Mouse (Mus musculus) small intestine, adult 2 months (tissue): ENCODE measurements around the gene Dcaf17. TPM values are rescaled to one million over a fixed set of nuclear protein-coding genes. Genes with fewer than 3 reads are reported as not detected.
A peak's percentile ranks its signal among the peaks of the same experiment; 100 is the strongest.

ENCODE experiments used
- H3K27ac ChIP-seq: fragments of 200-500 bp; 2 replicates; pipeline ENCODE4 v1.5.1; 2012; ENCODE audit warnings: low read depth, low read length, control low read depth, inconsistent platforms; ENCODE audit not compliant: insufficient read depth
- H3K27me3 ChIP-seq: fragments of 200-500 bp; 2 replicates; pipeline ENCODE4 v1.6.1; 2012; ENCODE audit warnings: mild to moderate bottlenecking, moderate library complexity, low read length, inconsistent platforms; ENCODE audit not compliant: control insufficient read depth, insufficient read depth
- H3K36me3 ChIP-seq: fragments of 200-500 bp; 2 replicates; pipeline ENCODE4 v1.6.1; 2012; ENCODE audit warnings: mild to moderate bottlenecking, low read length, control low read depth, inconsistent platforms; ENCODE audit not compliant: control insufficient read depth, insufficient read depth
- H3K4me1 ChIP-seq: fragments of 200-500 bp; 2 replicates; pipeline ENCODE4 v1.6.1; 2012; ENCODE audit warnings: low read length, inconsistent platforms, mixed read lengths; ENCODE audit not compliant: control insufficient read depth, insufficient read depth, insufficient read length
- H3K4me3 ChIP-seq: fragments of 200-500 bp; 2 replicates; pipeline ENCODE4 v1.5.1; 2012; ENCODE audit warnings: low read depth, mild to moderate bottlenecking, control low read depth, inconsistent platforms, low read length, moderate library complexity
- CTCF ChIP-seq: fragments of 200-500 bp; IDR thresholded peaks from 2 replicates; pipeline ENCODE4 v1.5.1; 2012; ENCODE audit warnings: low read depth, mild to moderate bottlenecking, control low read depth, inconsistent platforms, low read length, moderate library complexity, mixed read lengths; ENCODE audit not compliant: insufficient replicate concordance, insufficient read length; ENCODE audit errors: extremely low read depth
- POLR2A ChIP-seq: fragments of 200-500 bp; IDR thresholded peaks from 2 replicates; pipeline ENCODE4 v1.6.1; 2012; ENCODE audit warnings: low read depth, mild to moderate bottlenecking, control low read depth, inconsistent platforms, low read length, moderate library complexity
- WGBS: fragments of 180-500 bp; shearing (Covaris S2); methylation state at CpG from one replicate; pipeline ENCODE4 v1.1.7; 2018; 5-methylcytosine and 5-hydroxymethylcytosine counted together
- polyA plus RNA-seq: library from polyadenylated mRNA; depleted of rRNA; stranded (reverse); fragments of >200 nt; gene quantifications from 2 replicates; pipeline ENCODE4 v1.2.3, GENCODE M21; 2012

Dcaf17 gene
- polyA plus RNA-seq, 1 experiment: 2.1 TPM

DNA sequence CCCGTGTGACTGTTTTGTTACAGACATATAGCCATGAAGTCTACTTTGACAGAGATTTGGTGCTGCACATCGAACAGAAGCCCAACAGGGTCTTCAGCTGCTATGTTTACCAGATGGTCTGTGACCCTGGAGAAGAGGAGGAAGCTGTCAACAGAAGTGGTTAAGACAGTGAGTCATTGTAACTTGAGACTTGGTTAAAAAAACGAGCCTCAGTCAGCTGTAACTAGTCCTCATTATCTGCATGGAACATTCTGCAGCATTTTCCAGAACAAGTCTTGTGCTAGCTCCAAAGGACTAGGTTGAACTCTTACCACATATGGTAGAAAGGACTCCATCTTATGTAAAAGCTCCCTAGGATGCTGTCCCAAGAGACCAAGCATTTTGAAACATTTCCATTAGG is 34.6 kb downstream of the Dcaf17 start:
- Histone ChIP-seq H3K27ac (no peak overlapping the region), H3K36me3 (peaks cover 42% of the 10 kb centered on the region), H3K4me3 (no peak overlapping the region), H3K4me1 (no peaks in the 10 kb centered on the region), H3K27me3 (no peaks in the 10 kb centered on the region)
- 74% methylated on average over 3 of the region's 3 CpGs for WGBS
- TF ChIP-seq POLR2A (no peak), CTCF (no peak)

- no peaks in the 10 kb centered on the region for H3K27me3 ChIP-seq
- 85% methylated on average over 4 of the region's 4 CpGs for WGBS
- no peak for TF ChIP-seq POLR2A
- TF ChIP-seq CTCF: peak; percentile 28; the same call in 1 of the 2 replicates
- H3K27ac ChIP-seq: no peak overlapping the region
- no peak overlapping the region for H3K4me3 ChIP-seq
- no peaks in the 10 kb centered on the region for H3K4me1 ChIP-seq
- peaks cover 42% of the 10 kb centered on the region for H3K36me3 ChIP-seq
Measured at GRCm38 (mm10) chr2:71090660-71091445, 35.7 kb downstream of the Dcaf17 start.

GRCm38 (mm10) chr2:71096170-71096569 is 41.0 kb downstream of the Dcaf17 start:
- 43% methylated on average over 7 of the region's 7 CpGs for WGBS

DNA sequence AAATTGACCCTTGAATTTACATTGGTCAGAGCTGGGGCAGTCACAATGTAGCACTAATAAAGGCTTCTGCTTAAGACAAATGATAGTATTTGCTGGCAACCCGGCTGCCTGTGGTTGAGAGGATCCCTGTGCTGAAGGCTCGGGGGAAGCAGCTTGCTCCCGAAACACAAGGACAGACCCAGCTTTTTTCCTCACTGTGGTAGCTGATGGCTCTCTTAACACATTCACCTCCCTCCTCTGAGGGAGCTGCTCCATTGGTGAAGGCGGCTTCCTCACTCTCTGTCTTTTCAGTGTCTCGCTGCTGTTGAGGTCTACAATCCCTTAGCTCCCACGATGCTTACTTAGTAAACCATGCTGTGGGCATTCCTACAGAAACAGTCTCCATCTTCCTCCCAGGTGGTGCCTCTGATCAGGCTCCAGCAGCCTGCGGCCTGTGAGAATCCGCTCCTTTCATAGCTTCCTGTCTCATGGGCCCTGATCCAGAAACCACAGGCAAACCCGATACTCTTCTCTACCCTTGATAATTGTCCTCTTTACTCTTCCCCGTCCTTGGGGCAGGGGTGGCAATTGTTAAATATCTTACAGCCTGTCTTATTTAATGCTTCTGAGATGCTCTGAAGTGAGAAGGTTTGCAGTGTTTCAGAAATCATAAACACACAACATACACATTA is 47.6 kb downstream of the Dcaf17 start:
- H3K27ac ChIP-seq: no peak overlapping the region
- no peak overlapping the region for H3K4me3 ChIP-seq
- H3K4me1 ChIP-seq: no peaks in the 10 kb centered on the region
- 72% methylated on average over 10 of the region's 10 CpGs for WGBS
- 0 out of 2 replicates have a peak, but pooled peaks cover 1% of the 10 kb centered on the region for H3K36me3 ChIP-seq
- no peaks in the 10 kb centered on the region for H3K27me3 ChIP-seq
- TF ChIP-seq CTCF: no peak
- no peak for TF ChIP-seq POLR2A

More at GRCm38 (mm10) chr2:71096170-71096569, 41.0 kb downstream of the Dcaf17 start:
- no peaks in the 10 kb centered on the region for H3K4me1 ChIP-seq
- H3K27me3 ChIP-seq: no peaks in the 10 kb centered on the region
- no peak overlapping the region for H3K4me3 ChIP-seq
- no peak for TF ChIP-seq POLR2A
- TF ChIP-seq CTCF: no peak
- H3K27ac ChIP-seq: no peak overlapping the region
- H3K36me3 ChIP-seq: peaks cover 16% of the 10 kb centered on the region

GRCm38 (mm10) chr2:71103292-71103680 is 48.2 kb downstream of the Dcaf17 start:
- 20% methylated on average over 4 of the region's 4 CpGs for WGBS
- no peak for TF ChIP-seq POLR2A
- no peak for TF ChIP-seq CTCF
- no peaks in the 10 kb centered on the region for H3K4me1 ChIP-seq

GRCm38 (mm10) chr2:71104696-71105095 is 49.6 kb downstream of the Dcaf17 start:
- WGBS: 60% methylated on average over 3 of the region's 3 CpGs
- H3K4me1 ChIP-seq: no peaks in the 10 kb centered on the region
- no peak overlapping the region for H3K4me3 ChIP-seq
- TF ChIP-seq CTCF (no peak), POLR2A (no peak)
- H3K27me3 ChIP-seq: no peaks in the 10 kb centered on the region
- no peak overlapping the region for H3K27ac ChIP-seq
- no peaks in the 10 kb centered on the region for H3K36me3 ChIP-seq

More at GRCm38 (mm10) chr2:71103292-71103680, 48.2 kb downstream of the Dcaf17 start:
- Histone ChIP-seq H3K27me3 (no peaks in the 10 kb centered on the region), H3K4me3 (no peak overlapping the region), H3K27ac (no peak overlapping the region), H3K36me3 (0 out of 2 replicates have a peak, but pooled peaks cover 1% of the 10 kb centered on the region)
